Mouse (Mus musculus): Measurements from ENCODE around the gene Ssr2.

DNA sequence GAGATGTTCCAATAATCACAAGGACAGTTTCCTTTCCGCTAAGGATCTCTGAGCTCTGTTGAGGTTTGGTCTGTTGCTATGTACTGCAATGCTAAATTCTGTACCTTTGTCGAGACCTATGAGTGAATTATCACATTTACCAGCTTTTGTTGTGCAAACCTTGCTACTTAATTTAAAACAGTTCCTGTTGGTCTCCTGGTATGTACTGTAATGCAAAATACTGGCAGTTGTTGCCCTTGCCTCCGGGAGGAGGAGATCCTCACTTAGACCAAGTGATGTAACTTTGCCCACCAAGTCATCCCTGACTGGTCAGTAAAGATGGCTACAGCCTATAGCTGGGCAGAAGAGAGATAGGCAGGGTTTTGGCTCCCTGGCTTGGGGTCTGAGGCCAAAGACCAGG, at the start of gene Ssr2:
- TF ChIP-seq EP300 (optimal IDR thresholded peaks at IDR 0.05) (no peak), CTCF (IDR thresholded peaks at IDR 0.05; ENCODE audit: low read depth) (no peak)

Data from stomach, postnatal 0 days (tissue).